Mouse (Mus musculus): ENCODE measurements around the gene Tmem144.
A peak's percentile ranks its signal among the peaks of the same experiment; 100 is the strongest.
"Not testable (repeated sequence)": the region's sequence is repeated elsewhere in the genome, so short reads cannot be mapped to it uniquely, and the experiment has no call there.

The Tmem144 gene

GRCm38 (mm10) chr3:79809180-79809567 lies 43.4 kb downstream of the Tmem144 start:
- peak; percentile 49 for DNase-seq (ENCODE audit: low read depth, low spot score)

GRCm38 (mm10) chr3:79808530-79809179 lies 43.9 kb downstream of the Tmem144 start:
- DNase-seq (ENCODE audit: low read depth, low spot score) = no peak

GRCm38 (mm10) chr3:79800761-79801160 lies 51.8 kb downstream of the Tmem144 start:
- not testable (repeated sequence) for DNase-seq (ENCODE audit: low read depth, low spot score)

- no peak for DNase-seq (ENCODE audit: low read depth, low spot score)
Measured at GRCm38 (mm10) chr3:79792307-79792706, 60.3 kb downstream of the Tmem144 start.

GRCm38 (mm10) chr3:79790324-79790723 lies 62.2 kb downstream of the Tmem144 start:
- no peak for DNase-seq (ENCODE audit: low read depth, low spot score)

- DNase-seq (ENCODE audit: low read depth, low spot score) = no peak
Measured at GRCm38 (mm10) chr3:79789554-79789953, 63.0 kb downstream of the Tmem144 start.

GRCm38 (mm10) chr3:79788959-79789358 lies 63.6 kb downstream of the Tmem144 start:
- no peak for DNase-seq (ENCODE audit: low read depth, low spot score)

- DNase-seq (ENCODE audit: low read depth, low spot score) = no peak
Measured at GRCm38 (mm10) chr3:79784362-79784736, 68.2 kb downstream of the Tmem144 start.

GRCm38 (mm10) chr3:79783630-79784361 lies 68.8 kb downstream of the Tmem144 start:
- no peak for DNase-seq (ENCODE audit: low read depth, low spot score)

- no peak for DNase-seq (ENCODE audit: low read depth, low spot score)
Measured at GRCm38 (mm10) chr3:79772701-79773100, 79.9 kb downstream of the Tmem144 start.
